Mouse (Mus musculus) large intestine, adult 2 months (tissue): ENCODE results near the gene Gm48551. TPM values are rescaled to one million over a fixed set of nuclear protein-coding genes. Genes with fewer than 3 reads are reported as not detected.

Source experiments
- polyA plus RNA-seq: library from polyadenylated mRNA; depleted of rRNA; stranded (reverse); fragments of >200 nt; gene quantifications from 2 replicates; pipeline ENCODE4 v1.2.3, GENCODE M21; 2012; rRNA removed

The Gm48551 gene
- polyA plus RNA-seq, 1 experiment: 3.7 TPM

Other genes with a start within 250 kb of the Gm48551 start
- 47.6 and 80.0 TPM in 2 replicates for gene Zbtb7a, start 249.2 kb upstream of the Gm48551 start, polyA plus RNA-seq
- gene Pias4, start 216.5 kb upstream of the Gm48551 start, polyA plus RNA-seq: 40.4 and 40.5 TPM in 2 replicates
- 1,127 and 1,546 TPM in 2 replicates for gene Eef2, start 207.8 kb upstream of the Gm48551 start, polyA plus RNA-seq
- gene Dapk3, start 201.5 kb upstream of the Gm48551 start, polyA plus RNA-seq: 78.5 and 80.1 TPM in 2 replicates
- not detected in 2 replicates for gene 4930442H23Rik, start 200.6 kb upstream of the Gm48551 start, polyA plus RNA-seq
- not detected in 2 replicates for gene Nmrk2, start 182.4 kb upstream of the Gm48551 start, polyA plus RNA-seq
- 0.70 and 0.76 TPM in 2 replicates for gene Atcay, start 153.6 kb upstream of the Gm48551 start, polyA plus RNA-seq
- gene Zfr2, start 151.3 kb upstream of the Gm48551 start, polyA plus RNA-seq: 5.1 and 8.2 TPM in 2 replicates
- gene Matk, start 131.5 kb upstream of the Gm48551 start, polyA plus RNA-seq: 6.5 and 9.5 TPM in 2 replicates
- gene Mrpl54, start 117.5 kb upstream of the Gm48551 start, polyA plus RNA-seq: 109 and 119 TPM in 2 replicates
- gene Apba3, start 117.5 kb upstream of the Gm48551 start, polyA plus RNA-seq: 72.7 and 114 TPM in 2 replicates
- gene Tjp3, start 92.9 kb upstream of the Gm48551 start, polyA plus RNA-seq: 140 and 172 TPM in 2 replicates
- gene Pip5k1c, start 91.5 kb upstream of the Gm48551 start, polyA plus RNA-seq: 30.6 and 43.4 TPM in 2 replicates
- gene Cactin, start 63.4 kb upstream of the Gm48551 start, polyA plus RNA-seq: 25.7 and 28.1 TPM in 2 replicates
- gene Tbxa2r, start 55.7 kb upstream of the Gm48551 start, polyA plus RNA-seq: 7.0 and 8.0 TPM in 2 replicates
- gene Gipc3, start 41.2 kb upstream of the Gm48551 start, polyA plus RNA-seq: 0.78 and 0.95 TPM in 2 replicates
- 83.6 and 98.6 TPM in 2 replicates for gene Hmg20b, start 34.0 kb upstream of the Gm48551 start, polyA plus RNA-seq
- 12.1 and 13.6 TPM in 2 replicates for gene Mfsd12, start 27.0 kb upstream of the Gm48551 start, polyA plus RNA-seq
- 3.6 and 4.6 TPM in 2 replicates for gene 4930404N11Rik, start 18.6 kb upstream of the Gm48551 start, polyA plus RNA-seq
- 81.5 and 85.5 TPM in 2 replicates for gene Fzr1, start 6.0 kb upstream of the Gm48551 start, polyA plus RNA-seq
- gene Dohh, start within 50 bp of the Gm48551 start, polyA plus RNA-seq: 48.2 and 60.4 TPM in 2 replicates
- 0.98 and 4.1 TPM in 2 replicates for gene Gm48552, start 4.5 kb downstream of the Gm48551 start, polyA plus RNA-seq
- gene Smim24, start 8.6 kb downstream of the Gm48551 start, polyA plus RNA-seq: 2,134 and 4,482 TPM in 2 replicates
- 10.5 and 11.6 TPM in 2 replicates for gene Nfic, start 71.2 kb downstream of the Gm48551 start, polyA plus RNA-seq
- gene Celf5, start 98.2 kb downstream of the Gm48551 start, polyA plus RNA-seq: 2.3 and 5.3 TPM in 2 replicates
- 242 and 319 TPM in 2 replicates for gene Ncln, start 111.9 kb downstream of the Gm48551 start, polyA plus RNA-seq
- 4.4 and 4.8 TPM in 2 replicates for gene S1pr4, start 115.7 kb downstream of the Gm48551 start, polyA plus RNA-seq
- gene Gna15, start 139.8 kb downstream of the Gm48551 start, polyA plus RNA-seq: 1.6 and 2.3 TPM in 2 replicates
- 402 and 684 TPM in 2 replicates for gene Gna11, start 160.7 kb downstream of the Gm48551 start, polyA plus RNA-seq
- 1,252 and 1,560 TPM in 2 replicates for gene Aes, start 175.0 kb downstream of the Gm48551 start, polyA plus RNA-seq
- gene Tle2, start 190.1 kb downstream of the Gm48551 start, polyA plus RNA-seq: 11.3 and 13.5 TPM in 2 replicates
- gene Tle6, start 216.6 kb downstream of the Gm48551 start, polyA plus RNA-seq: 7.3 and 8.8 TPM in 2 replicates
- 1.1 and 1.4 TPM in 2 replicates for gene BC025920, start 221.8 kb downstream of the Gm48551 start, polyA plus RNA-seq
- 19.7 and 30.0 TPM in 2 replicates for gene Sirt6, start 243.3 kb downstream of the Gm48551 start, polyA plus RNA-seq
- gene Ankrd24, start 244.1 kb downstream of the Gm48551 start, polyA plus RNA-seq: 9.6 and 11.8 TPM in 2 replicates